14 mouse cellular contexts compared by ENCODE assay signal in the genomic region with DNA sequence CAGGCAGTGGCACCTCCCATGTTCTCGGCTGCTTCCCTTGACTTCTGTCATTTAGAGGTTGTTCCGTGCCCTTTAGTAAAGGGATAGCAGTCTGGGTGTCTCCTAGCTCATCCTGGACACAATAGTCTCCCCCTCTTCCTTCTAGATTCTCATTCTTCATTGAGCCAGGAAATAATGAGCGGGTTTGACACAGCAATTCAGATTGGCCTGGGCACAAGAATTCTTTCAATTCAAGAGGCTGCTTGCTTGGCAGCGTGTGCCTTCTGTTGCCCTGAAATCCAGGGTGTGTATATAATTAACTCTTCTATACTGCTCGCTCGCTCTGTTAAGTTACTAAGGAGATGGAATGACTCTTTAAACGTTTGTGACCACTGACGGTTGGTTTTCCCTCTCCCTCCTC. TPM values are rescaled to one million over a fixed set of nuclear protein-coding genes. Genes with fewer than 3 reads are reported as not detected.
A peak's percentile ranks its signal among the peaks of the same experiment; 100 is the strongest.
DNase-seq lines count a peak whose midpoint lies in the region; ATAC-seq and TF ChIP-seq lines count a peak whose summit lies in the region.
"Had no signal": no experiment of that assay in that cellular context is flagged by ENCODE, and none has a peak within 500 bp of the region (broad histone marks: within the 10 kb centered on the region; RNA-seq: fewer than 3 reads in every experiment).

No protein-coding gene starts in this region.

- no peak for ATAC-seq in heart, embryonic 13.5 days (ENCODE audit: extremely low read depth, insufficient number of reproducible peaks, low FRiP score, low TSS enrichment)
- peak; percentile 59; the same call in 1 of the 2 replicates for ATAC-seq in forebrain, embryonic 16.5 days
- peak; percentile 75; the same call in 1 of the 2 replicates for ATAC-seq in hindbrain, embryonic 15.5 days (ENCODE audit: low FRiP score, low read depth)

- H3K4me3 ChIP-seq in heart, embryonic 13.5 days = no peak overlapping the region
- no peak overlapping the region for H3K4me3 ChIP-seq in layer of hippocampus, adult 2 months
- H3K4me3 ChIP-seq in forebrain, embryonic 16.5 days (replicated peaks; ENCODE audit: low read length) = no peak overlapping the region
- no peak overlapping the region for H3K4me3 ChIP-seq in hindbrain, embryonic 15.5 days
- H3K4me3 ChIP-seq: limb, embryonic 10.5 days had no signal

- WGBS in heart, embryonic 13.5 days = 69% methylated on average over 8 of the region's 8 CpGs
- WGBS in forebrain, embryonic 16.5 days = 29% methylated on average over 8 of the region's 8 CpGs
- WGBS in hindbrain, embryonic 15.5 days = 35% methylated on average over 8 of the region's 8 CpGs

- no peaks in the 10 kb centered on the region for H3K9me3 ChIP-seq in heart, embryonic 13.5 days
- no peaks in the 10 kb centered on the region for H3K9me3 ChIP-seq in forebrain, embryonic 16.5 days (ENCODE audit: control insufficient read depth, low read length)
- H3K9me3 ChIP-seq in hindbrain, embryonic 15.5 days = no peaks in the 10 kb centered on the region
- H3K9me3 ChIP-seq: limb, embryonic 10.5 days had no signal

- peak overlapping the region; percentile 24; the same call in 1 of the 2 replicates for H3K27ac ChIP-seq in heart, embryonic 13.5 days (replicated peaks)
- H3K27ac ChIP-seq in layer of hippocampus, adult 2 months = 0 out of 2 replicates have a peak overlapping the region, but pooled peaks have one; percentile 18
- no peak overlapping the region; the same call in 1 of the 2 replicates for H3K27ac ChIP-seq in forebrain, embryonic 16.5 days (ENCODE audit: low read length)
- peak overlapping the region; percentile 53; the same call in 1 of the 2 replicates for H3K27ac ChIP-seq in hindbrain, embryonic 15.5 days (replicated peaks)
- H3K27ac ChIP-seq: limb, embryonic 10.5 days; liver, embryonic 14.5 days had no signal

- DNase-seq in heart, postnatal 4 days = no peak
- DNase-seq in layer of hippocampus, adult 2 months (ENCODE audit: low spot score in 2 of 2) = no peak
- DNase-seq in layer of hippocampus, postnatal 25 days (ENCODE audit: extremely low spot score in 1 of 2, low spot score in 1 of 2) = no peak
- DNase-seq in B cell, adult 2 months = no peak
- DNase-seq in ovary, postnatal 14 days (ENCODE audit: low spot score) = no peak
- DNase-seq: cerebellum, adult 9-10 months; gastrocnemius, postnatal 36 days; right cerebral cortex, postnatal 25 days; thymus, adult 18-20 months had no signal

- H3K4me2 ChIP-seq in heart, embryonic 13.5 days = no peak overlapping the region
- no peak overlapping the region for H3K4me2 ChIP-seq in forebrain, embryonic 16.5 days (ENCODE audit: low read length)
- H3K4me2 ChIP-seq in hindbrain, embryonic 15.5 days = no peak overlapping the region

- no peak for TF ChIP-seq CTCF in layer of hippocampus, adult 2 months (conservative IDR thresholded peaks at IDR 0.05)

- H3K27me3 ChIP-seq in heart, embryonic 13.5 days (replicated peaks) = no peaks in the 10 kb centered on the region
- no peaks in the 10 kb centered on the region for H3K27me3 ChIP-seq in forebrain, embryonic 16.5 days (replicated peaks; ENCODE audit: control insufficient read depth, insufficient read depth, low read length)
- H3K27me3 ChIP-seq in hindbrain, embryonic 15.5 days = no peaks in the 10 kb centered on the region

- H3K4me1 ChIP-seq in heart, embryonic 13.5 days = peaks cover 16% of the 10 kb centered on the region
- H3K4me1 ChIP-seq in forebrain, embryonic 16.5 days (replicated peaks; ENCODE audit: control insufficient read depth, insufficient read depth, low read length) = peaks cover 7% of the 10 kb centered on the region
- peaks cover 10% of the 10 kb centered on the region for H3K4me1 ChIP-seq in hindbrain, embryonic 15.5 days (replicated peaks)
- H3K4me1 ChIP-seq: limb, embryonic 10.5 days had no signal

- peaks cover 78% of the 10 kb centered on the region for H3K36me3 ChIP-seq in heart, embryonic 13.5 days
- H3K36me3 ChIP-seq in forebrain, embryonic 16.5 days (ENCODE audit: control insufficient read depth, insufficient read depth) = peaks cover 23% of the 10 kb centered on the region
- H3K36me3 ChIP-seq in hindbrain, embryonic 15.5 days = peaks cover 49% of the 10 kb centered on the region

- no peak overlapping the region for H3K9ac ChIP-seq in heart, embryonic 13.5 days
- no peak overlapping the region for H3K9ac ChIP-seq in forebrain, embryonic 16.5 days (replicated peaks; ENCODE audit: low read depth, low read length)
- H3K9ac ChIP-seq in hindbrain, embryonic 15.5 days = no peak overlapping the region
- H3K9ac ChIP-seq: liver, embryonic 14.5 days had no signal

RNA-seq across cellular contexts. Expression of gene Cyb5b, which starts 21.7 kb away (rescaled TPM):
- polyA plus RNA-seq in heart, embryonic 13.5 days (2015; fragmentation: Nextera tagmentation; extraction: Ambion mirVana) = 58.9 and 60.2 TPM in 2 replicates
- 10 to 100 TPM; 55.6 to 59.6 TPM for total RNA-seq in heart, postnatal 4 days (2021)
- total RNA-seq in layer of hippocampus, adult 2 months (2021) = 100 to 1,000 TPM; 103 to 104 TPM
- 100 to 1,000 TPM in 1 of 2 experiments, 10 to 100 TPM in 1; 93.9 to 105 TPM for total RNA-seq in layer of hippocampus, postnatal 25 days (2021)
- 114 and 122 TPM in 2 replicates for polyA plus RNA-seq in forebrain, embryonic 16.5 days (2015; fragmentation: Nextera tagmentation; extraction: Ambion mirVana)
- polyA plus RNA-seq in hindbrain, embryonic 15.5 days (2015; fragmentation: Nextera tagmentation; extraction: Ambion mirVana) = 99.6 and 103 TPM in 2 replicates
